Mouse (Mus musculus): ENCODE data around the gene Lpxn. TPM values are rescaled to one million over a fixed set of nuclear protein-coding genes. Genes with fewer than 3 reads are reported as not detected.

Gene Lpxn
- polyA plus RNA-seq, 1 experiment, result 0.83 TPM

- H3K27ac ChIP-seq (ENCODE audit: insufficient read depth, low read length), result no peak overlapping the region
- H3K4me3 ChIP-seq (ENCODE audit: insufficient read depth, low read length), result no peak overlapping the region
- peaks cover 4% of the 10 kb centered on the region; the same call in 1 of the 2 replicates for H3K4me1 ChIP-seq (ENCODE audit: control insufficient read depth, insufficient read depth, low read length)
- TF ChIP-seq POLR2A (IDR thresholded peaks at IDR 0.05; ENCODE audit: low read depth, low read length) (no peak), CTCF (IDR thresholded peaks at IDR 0.05; ENCODE audit: borderline replicate concordance, insufficient read depth, low read length) (no peak)
Observed at GRCm38 (mm10) chr19:12787721-12788120, 8.3 kb upstream of the Lpxn start.

GRCm38 (mm10) chr19:12792374-12792773 lies 3.6 kb upstream of the Lpxn start:
- TF ChIP-seq CTCF (IDR thresholded peaks at IDR 0.05; ENCODE audit: borderline replicate concordance, insufficient read depth, low read length) (no peak), POLR2A (IDR thresholded peaks at IDR 0.05; ENCODE audit: low read depth, low read length) (no peak)
- H3K27ac ChIP-seq (ENCODE audit: insufficient read depth, low read length), result no peak overlapping the region
- H3K4me3 ChIP-seq (ENCODE audit: insufficient read depth, low read length), result no peak overlapping the region
- H3K4me1 ChIP-seq (ENCODE audit: control insufficient read depth, insufficient read depth, low read length), result peaks cover 4% of the 10 kb centered on the region; the same call in 1 of the 2 replicates

- Histone ChIP-seq H3K4me3 (ENCODE audit: insufficient read depth, low read length) (peak overlapping the region; percentile 79), H3K4me1 (ENCODE audit: control insufficient read depth, insufficient read depth, low read length) (peaks cover 6% of the 10 kb centered on the region; the same call in 1 of the 2 replicates), H3K27ac (ENCODE audit: insufficient read depth, low read length) (peak overlapping the region; percentile 99)
- TF ChIP-seq POLR2A (IDR thresholded peaks at IDR 0.05; ENCODE audit: low read depth, low read length) (peak; percentile 65), CTCF (IDR thresholded peaks at IDR 0.05; ENCODE audit: borderline replicate concordance, insufficient read depth, low read length) (peak; percentile 67; the same call in 1 of the 2 replicates)
Observed at GRCm38 (mm10) chr19:12794056-12795044, 1.6 kb upstream of the Lpxn start.

GRCm38 (mm10) chr19:12795110-12795509 lies 883 bp upstream of the Lpxn start:
- TF ChIP-seq POLR2A (IDR thresholded peaks at IDR 0.05; ENCODE audit: low read depth, low read length) (no peak), CTCF (IDR thresholded peaks at IDR 0.05; ENCODE audit: borderline replicate concordance, insufficient read depth, low read length) (no peak)
- Histone ChIP-seq H3K27ac (ENCODE audit: insufficient read depth, low read length) (peak overlapping the region; percentile 99), H3K4me3 (ENCODE audit: insufficient read depth, low read length) (peak overlapping the region; percentile 79), H3K4me1 (ENCODE audit: control insufficient read depth, insufficient read depth, low read length) (peaks cover 6% of the 10 kb centered on the region; the same call in 1 of the 2 replicates)

- peak overlapping the region; percentile 100 for H3K27ac ChIP-seq (ENCODE audit: insufficient read depth, low read length)
- 0 out of 2 replicates have a peak, but pooled peaks cover 4% of the 10 kb centered on the region for H3K4me1 ChIP-seq (ENCODE audit: control insufficient read depth, insufficient read depth, low read length)
- H3K4me3 ChIP-seq (ENCODE audit: insufficient read depth, low read length), result peak overlapping the region; percentile 72
- TF ChIP-seq POLR2A (IDR thresholded peaks at IDR 0.05; ENCODE audit: low read depth, low read length) (peak; percentile 59), CTCF (IDR thresholded peaks at IDR 0.05; ENCODE audit: borderline replicate concordance, insufficient read depth, low read length) (no peak)
Observed at GRCm38 (mm10) chr19:12796328-12796931, 437 bp downstream of the Lpxn start.

- Histone ChIP-seq H3K4me1 (ENCODE audit: control insufficient read depth, insufficient read depth, low read length) (0 out of 2 replicates have a peak, but pooled peaks cover 2% of the 10 kb centered on the region), H3K27ac (ENCODE audit: insufficient read depth, low read length) (peak overlapping the region; percentile 100), H3K4me3 (ENCODE audit: insufficient read depth, low read length) (peak overlapping the region; percentile 72)
- no peak for TF ChIP-seq CTCF (IDR thresholded peaks at IDR 0.05; ENCODE audit: borderline replicate concordance, insufficient read depth, low read length)
- no peak for TF ChIP-seq POLR2A (IDR thresholded peaks at IDR 0.05; ENCODE audit: low read depth, low read length)
Observed at GRCm38 (mm10) chr19:12797071-12797470, 1.1 kb downstream of the Lpxn start.

- no peak overlapping the region for H3K4me3 ChIP-seq (ENCODE audit: insufficient read depth, low read length)
- 0 out of 2 replicates have a peak, but pooled peaks cover 2% of the 10 kb centered on the region for H3K4me1 ChIP-seq (ENCODE audit: control insufficient read depth, insufficient read depth, low read length)
- no peak overlapping the region for H3K27ac ChIP-seq (ENCODE audit: insufficient read depth, low read length)
- TF ChIP-seq CTCF (IDR thresholded peaks at IDR 0.05; ENCODE audit: borderline replicate concordance, insufficient read depth, low read length) (no peak), POLR2A (IDR thresholded peaks at IDR 0.05; ENCODE audit: low read depth, low read length) (no peak)
Observed at GRCm38 (mm10) chr19:12798404-12798803, 2.4 kb downstream of the Lpxn start.

- TF ChIP-seq CTCF (IDR thresholded peaks at IDR 0.05; ENCODE audit: borderline replicate concordance, insufficient read depth, low read length) (no peak), POLR2A (IDR thresholded peaks at IDR 0.05; ENCODE audit: low read depth, low read length) (no peak)
Observed at GRCm38 (mm10) chr19:12799081-12799480, 3.1 kb downstream of the Lpxn start.

GRCm38 (mm10) chr19:12800621-12801020 lies 4.6 kb downstream of the Lpxn start:
- H3K4me3 ChIP-seq (ENCODE audit: insufficient read depth, low read length), result no peak overlapping the region
- TF ChIP-seq POLR2A (IDR thresholded peaks at IDR 0.05; ENCODE audit: low read depth, low read length), result no peak
- no peak for TF ChIP-seq CTCF (IDR thresholded peaks at IDR 0.05; ENCODE audit: borderline replicate concordance, insufficient read depth, low read length)
- 0 out of 2 replicates have a peak, but pooled peaks cover 2% of the 10 kb centered on the region for H3K4me1 ChIP-seq (ENCODE audit: control insufficient read depth, insufficient read depth, low read length)
- no peak overlapping the region for H3K27ac ChIP-seq (ENCODE audit: insufficient read depth, low read length)

More at GRCm38 (mm10) chr19:12799081-12799480, 3.1 kb downstream of the Lpxn start:
- Histone ChIP-seq H3K4me1 (ENCODE audit: control insufficient read depth, insufficient read depth, low read length) (0 out of 2 replicates have a peak, but pooled peaks cover 2% of the 10 kb centered on the region), H3K4me3 (ENCODE audit: insufficient read depth, low read length) (no peak overlapping the region), H3K27ac (ENCODE audit: insufficient read depth, low read length) (no peak overlapping the region)

All from embryonic fibroblast, embryonic 13.5 days (primary cell).